Mouse (Mus musculus) kidney, embryonic 16.5 days (tissue): ENCODE measurements around the gene Nck2. TPM values are rescaled to one million over a fixed set of nuclear protein-coding genes. Genes with fewer than 3 reads are reported as not detected.

Experiments used
- ATAC-seq: fragments of 200-750 bp; cut with Nextera tagmentation; 2 replicates; pipeline ENCODE4 v1.8.0; 2017; ENCODE audit warnings: moderate TSS enrichment; ENCODE audit not compliant: low FRiP score, low TSS enrichment
- H3K27ac ChIP-seq: fragments of 300-500 bp; sonication (generic); 2 replicates; pipeline ENCODE4 v1.5.1; 2014; ENCODE audit warnings: low read length
- H3K27me3 ChIP-seq: fragments of 300-500 bp; sonication (generic); 2 replicates; pipeline ENCODE4 v1.6.1; 2014; ENCODE audit warnings: low read length, control low read depth, mixed read lengths; ENCODE audit not compliant: insufficient read depth
- H3K36me3 ChIP-seq: fragments of 300-500 bp; sonication (generic); 2 replicates; pipeline ENCODE4 v1.6.1; 2014; ENCODE audit warnings: low read length, control low read depth, mixed read lengths; ENCODE audit not compliant: insufficient read depth
- H3K4me1 ChIP-seq: fragments of 300-500 bp; sonication (generic); 2 replicates; pipeline ENCODE4 v1.6.1; 2014; ENCODE audit warnings: low read length, control low read depth, mixed read lengths; ENCODE audit not compliant: insufficient read depth
- H3K4me2 ChIP-seq: fragments of 300-500 bp; sonication (generic); replicated peaks from 2 replicates; pipeline ENCODE4 v1.6.1; 2014; ENCODE audit warnings: low read depth, low read length
- H3K4me3 ChIP-seq: fragments of 300-500 bp; sonication (generic); 2 replicates; pipeline ENCODE4 v1.5.1; 2014; ENCODE audit warnings: mild to moderate bottlenecking, low read length
- H3K9ac ChIP-seq: fragments of 300-500 bp; sonication (generic); replicated peaks from 2 replicates; pipeline ENCODE4 v1.6.1; 2014; ENCODE audit warnings: low read length
- H3K9me3 ChIP-seq: fragments of 300-500 bp; sonication (generic); 2 replicates; pipeline ENCODE4 v1.6.1; 2016; ENCODE audit warnings: low read length, control low read depth
- WGBS: fragments of 180-500 bp; shearing (Covaris S2); extraction: QIAGEN DNeasy Blood & Tissue Kit; methylation state at CpG from one replicate; pipeline ENCODE4 v1.1.7; 2014; 5-methylcytosine and 5-hydroxymethylcytosine counted together
- polyA plus RNA-seq: library from polyadenylated mRNA; unstranded; fragments of >200 nt; fragmentation: Nextera tagmentation; extraction: Ambion mirVana; gene quantifications from 2 replicates; pipeline ENCODE4 v1.2.1, GENCODE M21; 2015

The Nck2 gene
- polyA plus RNA-seq, 1 experiment from 2014 or later: 44.5 TPM

- H3K27me3 ChIP-seq: no peaks in the 10 kb centered on the region
- H3K27ac ChIP-seq: no peak overlapping the region
- 80% methylated on average over 3 of the region's 3 CpGs for WGBS
- no peaks in the 10 kb centered on the region for H3K36me3 ChIP-seq
- no peak overlapping the region for H3K9ac ChIP-seq
- peaks cover 27% of the 10 kb centered on the region for H3K4me1 ChIP-seq
- H3K9me3 ChIP-seq: no peaks in the 10 kb centered on the region
- H3K4me2 ChIP-seq: no peak overlapping the region
- H3K4me3 ChIP-seq: no peak overlapping the region
- no peak for ATAC-seq
Observed at GRCm38 (mm10) chr1:43496993-43497392, 52.6 kb downstream of the Nck2 start.

DNA sequence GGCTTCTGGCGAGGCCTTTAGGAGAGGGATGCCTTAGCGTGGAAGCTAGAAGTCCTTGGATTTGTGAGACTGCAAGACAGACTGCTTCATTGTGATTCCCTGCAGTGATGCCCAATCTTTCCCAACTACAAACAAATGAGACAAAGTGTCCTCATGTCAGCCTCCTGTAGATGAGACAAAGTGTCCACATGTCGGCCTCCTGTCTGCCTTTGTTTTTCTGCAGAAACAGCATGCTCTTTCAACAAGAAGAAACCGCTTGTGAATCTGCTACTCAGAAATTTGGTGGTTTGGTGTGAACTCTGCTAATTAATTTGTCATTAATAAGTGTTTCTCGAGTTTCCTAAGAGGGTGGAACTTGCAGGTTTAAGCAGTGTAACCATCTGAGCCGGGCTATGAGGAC lies 53.6 kb downstream of the Nck2 start:
- H3K9me3 ChIP-seq: no peaks in the 10 kb centered on the region
- H3K36me3 ChIP-seq: no peaks in the 10 kb centered on the region
- H3K9ac ChIP-seq: no peak overlapping the region
- peaks cover 32% of the 10 kb centered on the region for H3K4me1 ChIP-seq
- no peak overlapping the region for H3K27ac ChIP-seq
- ATAC-seq: no peak
- H3K4me2 ChIP-seq: no peak overlapping the region
- no peak overlapping the region for H3K4me3 ChIP-seq
- no peaks in the 10 kb centered on the region for H3K27me3 ChIP-seq
- 73% methylated on average over 6 of the region's 6 CpGs for WGBS

DNA sequence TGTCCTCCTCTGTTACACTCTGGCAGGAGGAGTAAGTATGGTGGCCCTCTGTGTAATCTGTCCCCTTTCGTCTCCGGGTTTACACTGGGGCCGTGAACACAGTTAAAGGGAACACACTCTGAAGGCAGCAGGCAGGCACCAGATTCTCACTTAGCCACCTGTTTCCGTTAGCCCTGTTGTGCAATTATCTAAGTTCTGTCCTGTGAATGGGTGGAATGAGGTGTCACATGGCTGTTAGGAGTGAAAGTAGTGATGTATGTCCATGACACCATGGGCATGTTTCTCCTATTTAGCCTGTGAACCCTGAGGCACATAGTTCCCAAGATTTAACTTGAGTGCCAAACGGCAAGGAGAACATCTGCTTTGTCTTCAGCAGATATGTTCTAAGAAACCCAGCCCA lies 55.7 kb downstream of the Nck2 start:
- Histone ChIP-seq H3K9ac (no peak overlapping the region), H3K4me2 (no peak overlapping the region), H3K4me1 (peaks cover 51% of the 10 kb centered on the region), H3K36me3 (no peaks in the 10 kb centered on the region), H3K27ac (no peak overlapping the region), H3K27me3 (no peaks in the 10 kb centered on the region), H3K9me3 (no peaks in the 10 kb centered on the region), H3K4me3 (no peak overlapping the region)
- WGBS: 40% methylated on average over 5 of the region's 5 CpGs
- ATAC-seq: no peak

DNA sequence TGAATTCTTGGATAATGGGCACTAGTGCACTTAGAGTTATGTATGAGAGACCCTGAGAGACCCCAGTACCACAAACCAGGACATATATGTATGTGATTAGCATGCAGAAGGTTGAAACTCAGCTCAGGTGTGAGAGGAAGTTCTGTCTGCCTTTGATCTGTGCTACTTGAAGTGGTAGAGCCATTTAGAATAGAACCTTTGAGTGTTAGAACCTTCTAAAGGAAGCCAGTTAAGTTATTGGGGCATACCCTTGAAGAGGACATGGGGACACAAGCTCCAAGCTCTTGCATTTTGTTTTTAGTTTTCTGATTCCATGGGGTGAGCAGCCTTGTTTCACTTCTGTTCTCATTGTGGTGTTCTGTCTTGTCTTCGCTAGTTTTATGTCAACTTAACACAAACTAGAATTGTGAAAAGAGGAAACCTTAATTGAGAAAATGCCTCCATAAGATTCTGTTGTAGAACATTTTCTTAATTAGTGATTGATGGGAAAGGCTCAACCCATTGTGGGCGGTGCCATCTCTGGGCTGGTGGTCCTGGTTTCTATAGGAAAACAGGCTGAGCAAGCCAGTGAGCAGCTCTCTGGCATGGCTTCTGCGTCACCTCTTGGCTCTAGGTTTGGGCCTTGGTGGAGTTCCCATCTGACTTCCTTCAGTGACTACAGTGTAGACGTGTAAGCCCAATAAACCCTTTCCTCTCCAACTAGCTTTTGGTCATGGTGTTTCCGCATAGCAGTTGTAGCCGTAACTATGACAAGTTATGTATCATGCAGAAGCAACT lies 57.0 kb downstream of the Nck2 start:
- no peak for ATAC-seq
- peaks cover 56% of the 10 kb centered on the region for H3K4me1 ChIP-seq
- H3K9me3 ChIP-seq: no peaks in the 10 kb centered on the region
- no peaks in the 10 kb centered on the region for H3K27me3 ChIP-seq
- 78% methylated on average over 6 of the region's 6 CpGs for WGBS
- no peaks in the 10 kb centered on the region for H3K36me3 ChIP-seq
- peak overlapping the region; percentile 56 for H3K27ac ChIP-seq
- no peak overlapping the region for H3K4me3 ChIP-seq
- no peak overlapping the region for H3K4me2 ChIP-seq
- H3K9ac ChIP-seq: no peak overlapping the region

GRCm38 (mm10) chr1:43501920-43502791 lies 57.8 kb downstream of the Nck2 start:
- Histone ChIP-seq H3K36me3 (no peaks in the 10 kb centered on the region), H3K27ac (peak overlapping the region; percentile 56), H3K4me3 (no peak overlapping the region), H3K9me3 (no peaks in the 10 kb centered on the region), H3K27me3 (no peaks in the 10 kb centered on the region), H3K4me1 (peaks cover 60% of the 10 kb centered on the region), H3K9ac (0 out of 2 replicates have a peak overlapping the region, but pooled peaks have one; percentile 19), H3K4me2 (no peak overlapping the region)
- ATAC-seq: peak; percentile 80
- WGBS: 33% methylated on average over 10 of the region's 10 CpGs

- H3K9ac ChIP-seq: no peak overlapping the region
- H3K36me3 ChIP-seq: no peaks in the 10 kb centered on the region
- no peaks in the 10 kb centered on the region for H3K27me3 ChIP-seq
- ATAC-seq: no peak
- WGBS: 43% methylated on average over 8 of the region's 8 CpGs
- peak overlapping the region; percentile 41; the same call in 1 of the 2 replicates for H3K27ac ChIP-seq
- H3K4me3 ChIP-seq: no peak overlapping the region
- H3K4me2 ChIP-seq: no peak overlapping the region
- H3K4me1 ChIP-seq: peaks cover 62% of the 10 kb centered on the region
- no peaks in the 10 kb centered on the region for H3K9me3 ChIP-seq
Observed at GRCm38 (mm10) chr1:43502792-43503146, 58.4 kb downstream of the Nck2 start.

- Histone ChIP-seq H3K4me3 (no peak overlapping the region), H3K27me3 (no peaks in the 10 kb centered on the region), H3K27ac (peak overlapping the region; percentile 12; the same call in 1 of the 2 replicates), H3K36me3 (no peaks in the 10 kb centered on the region), H3K4me1 (peaks cover 64% of the 10 kb centered on the region), H3K9ac (no peak overlapping the region), H3K9me3 (no peaks in the 10 kb centered on the region), H3K4me2 (no peak overlapping the region)
- no peak for ATAC-seq
- 86% methylated on average over 2 of the region's 2 CpGs for WGBS
Observed at GRCm38 (mm10) chr1:43503261-43503660, 58.9 kb downstream of the Nck2 start.

DNA sequence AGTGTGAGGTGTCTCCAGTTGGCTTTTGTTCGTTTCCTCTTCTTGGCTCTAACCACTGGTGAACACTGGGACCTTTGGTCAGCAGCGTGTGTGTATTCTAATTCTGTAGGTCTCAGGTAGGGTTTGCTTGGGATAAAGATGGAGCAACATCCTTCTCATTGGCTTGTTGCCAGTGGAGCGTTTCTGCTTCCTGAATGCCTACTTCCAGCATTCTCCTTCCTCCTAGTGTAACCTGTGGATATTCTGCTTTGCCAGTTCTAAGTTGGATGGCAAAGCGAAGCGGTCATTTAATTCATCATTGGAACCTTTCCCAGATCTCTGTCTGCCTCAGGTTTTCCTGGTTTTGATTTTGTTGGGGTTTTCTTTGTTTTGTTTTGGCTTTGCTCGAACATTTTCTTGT lies 59.3 kb downstream of the Nck2 start:
- no peaks in the 10 kb centered on the region for H3K9me3 ChIP-seq
- no peaks in the 10 kb centered on the region for H3K36me3 ChIP-seq
- H3K4me1 ChIP-seq: peaks cover 64% of the 10 kb centered on the region
- peak overlapping the region; percentile 12; the same call in 1 of the 2 replicates for H3K27ac ChIP-seq
- H3K4me3 ChIP-seq: no peak overlapping the region
- ATAC-seq: no peak
- H3K9ac ChIP-seq: no peak overlapping the region
- 85% methylated on average over 6 of the region's 6 CpGs for WGBS
- H3K27me3 ChIP-seq: no peaks in the 10 kb centered on the region
- H3K4me2 ChIP-seq: no peak overlapping the region

DNA sequence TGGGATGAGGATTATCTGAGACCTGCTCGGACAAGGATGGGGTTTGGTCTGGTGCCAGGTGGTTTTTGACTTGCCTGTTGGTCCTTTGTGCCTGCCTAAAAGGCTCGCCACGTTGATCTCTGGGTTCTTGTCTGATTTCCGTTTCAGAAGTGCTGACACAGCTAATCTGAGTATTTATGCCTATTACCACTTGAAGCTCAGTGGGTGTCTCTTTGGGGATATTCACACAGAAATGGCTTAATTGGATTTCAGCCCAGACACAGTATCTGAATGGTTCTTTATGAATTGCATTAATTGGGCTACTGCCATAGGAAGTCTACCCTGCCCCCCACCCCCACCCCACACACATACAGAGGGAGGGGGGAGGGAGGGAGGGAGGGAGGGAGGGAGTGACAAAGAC lies 59.9 kb downstream of the Nck2 start:
- no peak for ATAC-seq
- 59% methylated on average over 4 of the region's 4 CpGs for WGBS
- no peaks in the 10 kb centered on the region for H3K27me3 ChIP-seq
- no peak overlapping the region for H3K4me3 ChIP-seq
- H3K36me3 ChIP-seq: no peaks in the 10 kb centered on the region
- no peaks in the 10 kb centered on the region for H3K9me3 ChIP-seq
- H3K27ac ChIP-seq: no peak overlapping the region
- peaks cover 59% of the 10 kb centered on the region for H3K4me1 ChIP-seq
- no peak overlapping the region for H3K4me2 ChIP-seq
- no peak overlapping the region for H3K9ac ChIP-seq

GRCm38 (mm10) chr1:43506638-43507037 lies 62.3 kb downstream of the Nck2 start:
- Histone ChIP-seq H3K36me3 (peaks cover 7% of the 10 kb centered on the region), H3K9ac (no peak overlapping the region), H3K27me3 (no peaks in the 10 kb centered on the region), H3K4me3 (no peak overlapping the region), H3K27ac (no peak overlapping the region), H3K9me3 (no peaks in the 10 kb centered on the region), H3K4me2 (no peak overlapping the region), H3K4me1 (peaks cover 44% of the 10 kb centered on the region)
- no peak for ATAC-seq
- WGBS: 69% methylated on average over 3 of the region's 3 CpGs
